Mouse (Mus musculus) NIH3T3 (cell line): ENCODE data around the gene B3galnt1.

Experiments
- DNase-seq: peaks from one replicate; pipeline ENCODE4 v3.0.0-alpha.2; 2012; ENCODE audit warnings: low read depth

The B3galnt1 gene

GRCm38 (mm10) chr3:69563406-69563805 lies 35.4 kb downstream of the B3galnt1 start:
- DNase-seq = no peak

GRCm38 (mm10) chr3:69561686-69562085 lies 37.1 kb downstream of the B3galnt1 start:
- no peak for DNase-seq

GRCm38 (mm10) chr3:69559975-69560330 lies 38.8 kb downstream of the B3galnt1 start:
- peak; percentile 50 for DNase-seq

- peak; percentile 46 for DNase-seq
Measured at GRCm38 (mm10) chr3:69559316-69559974, 39.3 kb downstream of the B3galnt1 start.

GRCm38 (mm10) chr3:69556092-69556778 lies 42.5 kb downstream of the B3galnt1 start:
- DNase-seq = no peak

- DNase-seq = no peak
Measured at GRCm38 (mm10) chr3:69555511-69555910, 43.2 kb downstream of the B3galnt1 start.

- no peak for DNase-seq
Measured at GRCm38 (mm10) chr3:69549602-69550001, 49.2 kb downstream of the B3galnt1 start.

- no peak for DNase-seq
Measured at GRCm38 (mm10) chr3:69548704-69549455, 49.9 kb downstream of the B3galnt1 start.

- no peak for DNase-seq
Measured at GRCm38 (mm10) chr3:69545017-69545416, 53.7 kb downstream of the B3galnt1 start.

GRCm38 (mm10) chr3:69543730-69544129 lies 55.0 kb downstream of the B3galnt1 start:
- peak; percentile 70 for DNase-seq

- no peak for DNase-seq
Measured at GRCm38 (mm10) chr3:69542962-69543361, 55.8 kb downstream of the B3galnt1 start.

GRCm38 (mm10) chr3:69535941-69536647 lies 62.7 kb downstream of the B3galnt1 start:
- DNase-seq = peak; percentile 88

GRCm38 (mm10) chr3:69535486-69535885 lies 63.3 kb downstream of the B3galnt1 start:
- DNase-seq = no peak

- DNase-seq = no peak
Measured at GRCm38 (mm10) chr3:69532687-69533086, 66.1 kb downstream of the B3galnt1 start.

- no peak for DNase-seq
Measured at GRCm38 (mm10) chr3:69531511-69531910, 67.2 kb downstream of the B3galnt1 start.

GRCm38 (mm10) chr3:69529576-69529975 lies 69.2 kb downstream of the B3galnt1 start:
- no peak for DNase-seq

- DNase-seq = no peak
Measured at GRCm38 (mm10) chr3:69527384-69527783, 71.4 kb downstream of the B3galnt1 start.

GRCm38 (mm10) chr3:69525072-69525529 lies 73.7 kb downstream of the B3galnt1 start:
- DNase-seq = no peak

GRCm38 (mm10) chr3:69524356-69525071 lies 74.2 kb downstream of the B3galnt1 start:
- peak; percentile 57 for DNase-seq
